Comparison of ENCODE assay signal across 17 mouse cellular contexts in genomic region chr6:94021239-94021962, GRCm38 (mm10).
"Had no signal": no experiment of that assay in that cellular context is flagged by ENCODE, and none has a peak within 500 bp of the region (broad histone marks: within the 10 kb centered on the region; RNA-seq: fewer than 3 reads in every experiment).

No protein-coding gene starts in this region.

- H3K27me3 ChIP-seq: kidney, embryonic 15.5 days; liver, embryonic 13.5 days; lung, embryonic 15.5 days; midbrain, embryonic 12.5 days; midbrain, embryonic 15.5 days; neural tube, embryonic 13.5 days; stomach, embryonic 15.5 days had no signal

- H3K4me3 ChIP-seq: kidney, embryonic 15.5 days; left cerebral cortex, adult 2 months; liver, embryonic 13.5 days; lung, embryonic 15.5 days; midbrain, embryonic 12.5 days; midbrain, embryonic 15.5 days; neural tube, embryonic 13.5 days; stomach, embryonic 15.5 days had no signal

- ATAC-seq: midbrain, embryonic 15.5 days had no signal

- H3K9ac ChIP-seq: kidney, embryonic 15.5 days; liver, embryonic 13.5 days; lung, embryonic 15.5 days; midbrain, embryonic 12.5 days; midbrain, embryonic 15.5 days; neural tube, embryonic 13.5 days; stomach, embryonic 15.5 days had no signal

- H3K27ac ChIP-seq: kidney, embryonic 15.5 days; left cerebral cortex, adult 2 months; liver, embryonic 13.5 days; lung, embryonic 15.5 days; midbrain, embryonic 12.5 days; midbrain, embryonic 15.5 days; neural tube, embryonic 13.5 days; stomach, embryonic 15.5 days had no signal

- DNase-seq: kidney, adult 11 months; kidney, adult 8-10 months; kidney, postnatal 10 days; kidney, postnatal 36 days; layer of hippocampus, postnatal 36 days; liver, embryonic 13.5 days; retina, postnatal 1 day; right cerebral cortex, postnatal 25 days; spleen, adult 18-20 months; thymus, postnatal 25 days had no signal

- H3K4me1 ChIP-seq: lung, embryonic 15.5 days; stomach, embryonic 15.5 days had no signal

- H3K9me3 ChIP-seq: kidney, embryonic 15.5 days; liver, embryonic 13.5 days; lung, embryonic 15.5 days; midbrain, embryonic 12.5 days; midbrain, embryonic 15.5 days; neural tube, embryonic 13.5 days; stomach, embryonic 15.5 days had no signal

- H3K36me3 ChIP-seq: kidney, embryonic 15.5 days; liver, embryonic 13.5 days; lung, embryonic 15.5 days; midbrain, embryonic 12.5 days; midbrain, embryonic 15.5 days; neural tube, embryonic 13.5 days; stomach, embryonic 15.5 days had no signal

- H3K4me2 ChIP-seq: kidney, embryonic 15.5 days; liver, embryonic 13.5 days; lung, embryonic 15.5 days; midbrain, embryonic 12.5 days; midbrain, embryonic 15.5 days; neural tube, embryonic 13.5 days; stomach, embryonic 15.5 days had no signal
